Mouse (Mus musculus): ENCODE measurements around the gene Lhfpl3. TPM values are rescaled to one million over a fixed set of nuclear protein-coding genes. Genes with fewer than 3 reads are reported as not detected.

Lhfpl3 gene
- total RNA-seq, 2 experiments from 2014 or later: not detected

DNA sequence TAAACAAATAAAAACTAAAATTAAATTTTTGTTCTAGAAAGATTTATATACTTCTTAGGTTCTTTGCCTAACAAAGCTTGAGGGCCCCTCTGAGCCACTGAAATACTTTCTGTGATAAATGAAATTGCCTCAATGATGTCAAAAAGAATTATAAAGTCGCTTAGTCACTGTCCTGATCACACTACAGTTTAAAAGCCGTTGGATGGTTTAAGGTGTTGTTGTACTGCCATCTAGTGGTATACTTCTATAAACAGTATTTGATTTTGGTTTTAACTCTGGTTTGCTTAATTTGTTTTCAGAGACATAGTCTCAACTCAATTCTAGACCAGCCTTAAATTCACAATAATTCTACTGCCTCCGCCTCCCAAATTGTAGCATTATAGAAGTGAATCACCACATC lies 539.0 kb downstream of the Lhfpl3 start:
- peak; percentile 74 for TF ChIP-seq CTCF (IDR thresholded peaks at IDR 0.05)
- intact Hi-C loops (cut with DNase I): loop anchor here (1.0 to 10.0 kb wide), 2 partner anchors 34 to 320 kb away; no protein-coding TSS in a partner anchor
- Histone ChIP-seq H3K4me3 (no peak overlapping the region), H3K27ac (peak overlapping the region; percentile 62; the same call in 1 of the 2 replicates)
- DNase-seq: no peak

GRCm38 (mm10) chr5:23289149-23289548 lies 543.3 kb downstream of the Lhfpl3 start:
- no peak overlapping the region for H3K4me3 ChIP-seq
- DNase-seq: no peak
- intact Hi-C loops (cut with DNase I): loop anchor here (10.0 kb wide), 1 partner anchor 324 kb away; no protein-coding TSS in a partner anchor
- no peak overlapping the region for H3K27ac ChIP-seq
- no peak for TF ChIP-seq CTCF (IDR thresholded peaks at IDR 0.05)

Small RNA genes lying within 50 kb of the gene (microRNA-seq; reads per million reads assigned to microRNA genes)
- not detected for gene Gm28022
- not detected for gene Gm44363

Other genes starting within 250 kb of the Lhfpl3 start
- 1 to 10 TPM; 7.1 to 8.7 TPM for gene Orc5, start 195.6 kb upstream of the Lhfpl3 start, total RNA-seq (2021)